Mouse (Mus musculus): Measurements from ENCODE around the gene Il21r. TPM values are rescaled to one million over a fixed set of nuclear protein-coding genes. Genes with fewer than 3 reads are reported as not detected.
A peak's percentile ranks its signal among the peaks of the same experiment; 100 is the strongest.

Il21r gene
- total and polyA plus RNA-seq, 3 experiments: 0.06 TPM; not detected in 2

DNA sequence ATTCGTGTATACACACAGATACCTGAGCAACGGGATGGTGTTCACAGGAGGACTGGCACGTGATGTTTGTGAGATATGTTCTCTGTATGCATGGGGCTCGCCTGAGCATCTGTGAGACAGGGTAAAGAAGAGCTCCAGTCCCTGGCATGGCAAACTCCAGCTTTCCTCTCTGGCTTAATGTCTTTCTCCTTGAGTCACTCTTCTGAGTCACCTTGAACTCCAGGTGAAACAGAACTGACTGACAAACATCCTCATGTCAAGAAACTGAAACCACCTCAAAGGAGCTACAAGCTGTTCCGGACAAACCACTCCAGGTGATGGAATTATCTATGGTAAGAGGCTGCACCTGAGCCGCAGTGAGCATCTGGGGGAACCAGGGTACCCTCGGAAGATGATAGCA lies 13.3 kb upstream of the Il21r start:
- Histone ChIP-seq H3K36me3 (ENCODE audit: control insufficient read depth in 1 of 2, insufficient read depth in 2 of 2, low read length in 2 of 2) (peaks cover 0 to 3% of the 10 kb centered on the region in 2 experiments; a peak in 1 of 4 replicates), H3K9me3 (replicated peaks; ENCODE audit: insufficient read depth, low read length) (no peaks in the 10 kb centered on the region), H3K79me2 (ENCODE audit: control insufficient read depth, insufficient read depth, low read length, poor library complexity) (no peaks in the 10 kb centered on the region), H3K27ac (ENCODE audit: control insufficient read depth, low read depth, low read length) (no peak overlapping the region), H3K4me1 (ENCODE audit: control insufficient read depth in 1 of 2, insufficient read depth in 2 of 2, low read length in 2 of 2) (peaks cover 0 to 5% of the 10 kb centered on the region in 2 experiments; a peak in 1 of 4 replicates), H3K4me3 (ENCODE audit: control insufficient read depth in 1 of 2, insufficient read depth in 1 of 2, low read depth in 2 of 2, low read length in 2 of 2) (no peak overlapping the region), H3K27me3 (ENCODE audit: control insufficient read depth in 1 of 2, insufficient read depth in 2 of 2, low read length in 2 of 2) (no peaks in the 10 kb centered on the region), H3K9ac (ENCODE audit: control insufficient read depth, low read depth, low read length, poor library complexity, severe bottlenecking) (no peak overlapping the region)
- TF ChIP-seq USF2 (IDR thresholded peaks at IDR 0.05; ENCODE audit: borderline replicate concordance in 1 of 2, insufficient read depth in 1 of 2, low read depth in 1 of 2, low read length in 2 of 2): no peak
- TF ChIP-seq CHD2 (IDR thresholded peaks at IDR 0.05; ENCODE audit: low read length): no peak
- no peak for TF ChIP-seq SIN3A (IDR thresholded peaks at IDR 0.05; ENCODE audit: low read length)
- no peak for TF ChIP-seq GATA1 (IDR thresholded peaks at IDR 0.05; ENCODE audit: low read depth, low read length)
- no peak for TF ChIP-seq NELFE (IDR thresholded peaks at IDR 0.05; ENCODE audit: low read depth, low read length)
- TF ChIP-seq ETS1 (IDR thresholded peaks at IDR 0.05; ENCODE audit: low read depth, low read length): no peak
- TF ChIP-seq TCF12 (IDR thresholded peaks at IDR 0.05; ENCODE audit: low read depth, low read length): no peak
- TF ChIP-seq USF1 (IDR thresholded peaks at IDR 0.05; ENCODE audit: low read depth, low read length): no peak
- TF ChIP-seq RCOR1 (IDR thresholded peaks at IDR 0.05; ENCODE audit: low read depth, low read length): no peak
- TF ChIP-seq MEF2A (IDR thresholded peaks at IDR 0.05; ENCODE audit: extremely low read depth, insufficient replicate concordance, low read depth, low read length, poor library complexity, severe bottlenecking): no peak
- TF ChIP-seq MAZ (IDR thresholded peaks at IDR 0.05; ENCODE audit: low read depth, low read length): no peak
- no peak for TF ChIP-seq HCFC1 (IDR thresholded peaks at IDR 0.05; ENCODE audit: low read depth, low read length)
- no peak for TF ChIP-seq NRF1 (IDR thresholded peaks at IDR 0.05; ENCODE audit: insufficient read depth, low read depth, low read length, poor library complexity, severe bottlenecking)
- no peak for TF ChIP-seq POLR2AphosphoS2 (IDR thresholded peaks at IDR 0.05; ENCODE audit: low read length)
- TF ChIP-seq EP300 (IDR thresholded peaks at IDR 0.05; ENCODE audit: low read depth in 1 of 2, low read length in 2 of 2): no peak
- TF ChIP-seq E2F4 (IDR thresholded peaks at IDR 0.05; ENCODE audit: borderline replicate concordance, low read depth, low read length): no peak
- no peak for TF ChIP-seq ZKSCAN1 (IDR thresholded peaks at IDR 0.05; ENCODE audit: low read depth, low read length)
- no peak for TF ChIP-seq RAD21 (IDR thresholded peaks at IDR 0.05; ENCODE audit: low read depth, low read length)
- no peak for DNase-seq (ENCODE audit: low read depth, low spot score)

- H3K79me2 ChIP-seq (ENCODE audit: control insufficient read depth, insufficient read depth, low read length, poor library complexity): no peaks in the 10 kb centered on the region
- H3K9ac ChIP-seq (ENCODE audit: control insufficient read depth, low read depth, low read length, poor library complexity, severe bottlenecking): no peak overlapping the region
- peak; percentile 47 for DNase-seq (ENCODE audit: low read depth, low spot score)
- no peak overlapping the region for H3K27ac ChIP-seq (ENCODE audit: control insufficient read depth, low read depth, low read length)
- no peaks in the 10 kb centered on the region for H3K27me3 ChIP-seq (ENCODE audit: control insufficient read depth in 1 of 2, insufficient read depth in 2 of 2, low read length in 2 of 2)
- no peak overlapping the region for H3K4me3 ChIP-seq (ENCODE audit: control insufficient read depth in 1 of 2, insufficient read depth in 1 of 2, low read depth in 2 of 2, low read length in 2 of 2)
- no peak for TF ChIP-seq MXI1 (IDR thresholded peaks at IDR 0.05; ENCODE audit: low read depth, low read length)
- no peak for TF ChIP-seq HCFC1 (IDR thresholded peaks at IDR 0.05; ENCODE audit: low read depth, low read length)
- TF ChIP-seq ZKSCAN1 (IDR thresholded peaks at IDR 0.05; ENCODE audit: low read depth, low read length): no peak
- TF ChIP-seq MEF2A (IDR thresholded peaks at IDR 0.05; ENCODE audit: extremely low read depth, insufficient replicate concordance, low read depth, low read length, poor library complexity, severe bottlenecking): no peak
- no peak for TF ChIP-seq ZC3H11A (IDR thresholded peaks at IDR 0.05; ENCODE audit: low read depth, low read length)
- no peak for TF ChIP-seq CHD2 (IDR thresholded peaks at IDR 0.05; ENCODE audit: low read length)
- TF ChIP-seq MAZ (IDR thresholded peaks at IDR 0.05; ENCODE audit: low read depth, low read length): no peak
- TF ChIP-seq MAX (IDR thresholded peaks at IDR 0.05; ENCODE audit: low read length): no peak
- TF ChIP-seq ZMIZ1 (IDR thresholded peaks at IDR 0.05; ENCODE audit: low read depth, low read length): no peak
- no peak for TF ChIP-seq EP300 (IDR thresholded peaks at IDR 0.05; ENCODE audit: low read depth in 1 of 2, low read length in 2 of 2)
- no peak for TF ChIP-seq USF2 (IDR thresholded peaks at IDR 0.05; ENCODE audit: borderline replicate concordance in 1 of 2, insufficient read depth in 1 of 2, low read depth in 1 of 2, low read length in 2 of 2)
- TF ChIP-seq TAL1 (IDR thresholded peaks at IDR 0.05; ENCODE audit: low read length): no peak
- TF ChIP-seq CHD1 (IDR thresholded peaks at IDR 0.05; ENCODE audit: low read depth, low read length): no peak
- TF ChIP-seq GATA1 (IDR thresholded peaks at IDR 0.05; ENCODE audit: low read depth, low read length): no peak
- no peak for TF ChIP-seq ETS1 (IDR thresholded peaks at IDR 0.05; ENCODE audit: low read depth, low read length)
- TF ChIP-seq MAFK (IDR thresholded peaks at IDR 0.05; ENCODE audit: borderline replicate concordance, low read depth, low read length): no peak
- TF ChIP-seq KAT2A (conservative IDR thresholded peaks at IDR 0.05; ENCODE audit: low read depth, low read length): no peak
- TF ChIP-seq SMC3 (IDR thresholded peaks at IDR 0.05; ENCODE audit: low read depth, low read length): no peak
- no peak for TF ChIP-seq POLR2AphosphoS2 (IDR thresholded peaks at IDR 0.05; ENCODE audit: low read length)
- TF ChIP-seq POLR2A (IDR thresholded peaks at IDR 0.05; ENCODE audit: control insufficient read depth in 1 of 2, insufficient read depth in 1 of 2, low read depth in 1 of 2, low read length in 2 of 2, poor library complexity in 1 of 2): no peak
- peaks cover 2 to 14% of the 10 kb centered on the region in 2 experiments for H3K4me1 ChIP-seq (ENCODE audit: control insufficient read depth in 1 of 2, insufficient read depth in 2 of 2, low read length in 2 of 2)
- peaks cover 0 to 4% of the 10 kb centered on the region in 2 experiments; a peak in 1 of 4 replicates for H3K36me3 ChIP-seq (ENCODE audit: control insufficient read depth in 1 of 2, insufficient read depth in 2 of 2, low read length in 2 of 2)
- no peaks in the 10 kb centered on the region for H3K9me3 ChIP-seq (replicated peaks; ENCODE audit: insufficient read depth, low read length)
These were observed 9.4 kb upstream of the Il21r start for GRCm38 (mm10) chr7:125593831-125594230.
